Mouse (Mus musculus) intestine, embryonic 14.5 days (tissue): Measurements from ENCODE around the gene 6030458C11Rik. TPM values are rescaled to one million over a fixed set of nuclear protein-coding genes. Genes with fewer than 3 reads are reported as not detected.
A peak's percentile ranks its signal among the peaks of the same experiment; 100 is the strongest.
"Not testable (repeated sequence)": the region's sequence is repeated elsewhere in the genome, so short reads cannot be mapped to it uniquely, and the experiment has no call there.

Experiments used
- ATAC-seq: fragments of 200-750 bp; cut with Nextera tagmentation; replicated peaks from 2 replicates; pipeline ENCODE4 v1.8.0; 2017; ENCODE audit warnings: low read depth, moderate number of reproducible peaks, moderate TSS enrichment, moderate library complexity; ENCODE audit not compliant: low FRiP score, low TSS enrichment
- DNase-seq: peaks from one replicate; pipeline ENCODE4 v3.0.0-alpha.2; 2018; ENCODE audit warnings: low spot score
- H3K27ac ChIP-seq: fragments of 300-500 bp; sonication (generic); 2 replicates; pipeline ENCODE4 v1.5.1; 2014; ENCODE audit warnings: low read depth, mild to moderate bottlenecking, control low read depth
- H3K27me3 ChIP-seq: fragments of 300-500 bp; sonication (generic); replicated peaks from 2 replicates; pipeline ENCODE4 v1.6.1; 2014; ENCODE audit warnings: low read length, control low read depth; ENCODE audit not compliant: control insufficient read depth, insufficient read depth
- H3K36me3 ChIP-seq: fragments of 300-500 bp; sonication (generic); 2 replicates; pipeline ENCODE4 v1.6.1; 2014; ENCODE audit warnings: low read length, control low read depth; ENCODE audit not compliant: control insufficient read depth, insufficient read depth
- H3K4me1 ChIP-seq: fragments of 300-500 bp; sonication (generic); replicated peaks from 2 replicates; pipeline ENCODE4 v1.6.1; 2014; ENCODE audit warnings: low read length, control low read depth, mixed read lengths; ENCODE audit not compliant: control insufficient read depth, insufficient read depth
- H3K4me2 ChIP-seq: fragments of 300-500 bp; sonication (generic); 2 replicates; pipeline ENCODE4 v1.6.1; 2014; ENCODE audit warnings: low read length
- H3K4me3 ChIP-seq: fragments of 300-500 bp; sonication (generic); 2 replicates; pipeline ENCODE4 v1.5.1; 2014; ENCODE audit warnings: low read depth, low read length, control low read depth, mixed read lengths
- H3K9ac ChIP-seq: fragments of 300-500 bp; sonication (generic); 2 replicates; pipeline ENCODE4 v1.6.1; 2014; ENCODE audit warnings: mild to moderate bottlenecking, low read length
- H3K9me3 ChIP-seq: fragments of 300-500 bp; sonication (generic); 2 replicates; pipeline ENCODE4 v1.6.1; 2016; ENCODE audit warnings: low read length, control low read depth; ENCODE audit not compliant: control insufficient read depth
- WGBS: fragments of 180-500 bp; shearing (Covaris S2); extraction: QIAGEN DNeasy Blood & Tissue Kit; methylation state at CpG from one replicate; pipeline ENCODE4 v1.1.7; 2014; 5-methylcytosine and 5-hydroxymethylcytosine counted together
- polyA plus RNA-seq: library from polyadenylated mRNA; unstranded; fragments of >200 nt; fragmentation: Nextera tagmentation; extraction: Ambion mirVana; gene quantifications from 2 replicates; pipeline ENCODE4 v1.2.1, GENCODE M21; 2014

Gene 6030458C11Rik
- polyA plus RNA-seq, 1 experiment from 2014 or later, result 30.7 TPM

GRCm38 (mm10) chr15:12805071-12805470 lies 19.4 kb downstream of the 6030458C11Rik start:
- H3K36me3 ChIP-seq, result peaks cover 36% of the 10 kb centered on the region
- no peaks in the 10 kb centered on the region for H3K27me3 ChIP-seq
- no peaks in the 10 kb centered on the region for H3K9me3 ChIP-seq
- H3K4me2 ChIP-seq, result no peak overlapping the region
- H3K9ac ChIP-seq, result no peak overlapping the region
- WGBS, result 83% methylated on average over 4 of the region's 4 CpGs
- H3K4me1 ChIP-seq, result no peaks in the 10 kb centered on the region
- H3K27ac ChIP-seq, result no peak overlapping the region
- no peak overlapping the region for H3K4me3 ChIP-seq
- no peak for DNase-seq
- ATAC-seq, result no peak

- not testable (repeated sequence) for H3K27me3 ChIP-seq, H3K9me3 ChIP-seq, H3K4me3 ChIP-seq, H3K27ac ChIP-seq, H3K36me3 ChIP-seq, H3K4me1 ChIP-seq, H3K4me2 ChIP-seq, ATAC-seq, H3K9ac ChIP-seq, DNase-seq
- WGBS, result 68% methylated on average over 2 of the region's 2 CpGs
Observed at GRCm38 (mm10) chr15:12801142-12801506, 23.3 kb downstream of the 6030458C11Rik start.

- ATAC-seq (no peak), DNase-seq (no peak)
- H3K27me3 ChIP-seq, result no peaks in the 10 kb centered on the region
- H3K4me1 ChIP-seq, result no peaks in the 10 kb centered on the region
- H3K36me3 ChIP-seq, result no peaks in the 10 kb centered on the region
- no peak overlapping the region for H3K4me3 ChIP-seq
- H3K9ac ChIP-seq, result no peak overlapping the region
- WGBS, result 43% methylated on average over 15 of the region's 15 CpGs
- H3K27ac ChIP-seq, result no peak overlapping the region
- no peak overlapping the region; the same call in 1 of the 2 replicates for H3K4me2 ChIP-seq
- no peaks in the 10 kb centered on the region for H3K9me3 ChIP-seq
Observed at GRCm38 (mm10) chr15:12800405-12801141, 23.9 kb downstream of the 6030458C11Rik start.

- Histone ChIP-seq H3K9me3 (no peaks in the 10 kb centered on the region), H3K27ac (no peak overlapping the region), H3K9ac (no peak overlapping the region), H3K36me3 (no peaks in the 10 kb centered on the region), H3K4me2 (no peak overlapping the region), H3K4me3 (no peak overlapping the region), H3K4me1 (no peaks in the 10 kb centered on the region), H3K27me3 (no peaks in the 10 kb centered on the region)
- no peak for DNase-seq
- ATAC-seq, result no peak
- 75% methylated on average over 6 of the region's 6 CpGs for WGBS
Observed at GRCm38 (mm10) chr15:12798043-12798442, 26.4 kb downstream of the 6030458C11Rik start.

GRCm38 (mm10) chr15:12795909-12796470 lies 28.5 kb downstream of the 6030458C11Rik start:
- DNase-seq (no peak), ATAC-seq (no peak)
- no peaks in the 10 kb centered on the region for H3K4me1 ChIP-seq
- no peaks in the 10 kb centered on the region for H3K36me3 ChIP-seq
- no peaks in the 10 kb centered on the region for H3K9me3 ChIP-seq
- WGBS, result 46% methylated on average over 13 of the region's 13 CpGs
- no peak overlapping the region for H3K4me2 ChIP-seq
- no peaks in the 10 kb centered on the region for H3K27me3 ChIP-seq
- no peak overlapping the region for H3K4me3 ChIP-seq
- H3K27ac ChIP-seq, result no peak overlapping the region
- no peak overlapping the region for H3K9ac ChIP-seq

GRCm38 (mm10) chr15:12795457-12795894 lies 29.0 kb downstream of the 6030458C11Rik start:
- H3K27me3 ChIP-seq, result no peaks in the 10 kb centered on the region
- no peak for ATAC-seq
- no peak overlapping the region for H3K9ac ChIP-seq
- no peaks in the 10 kb centered on the region for H3K4me1 ChIP-seq
- H3K36me3 ChIP-seq, result no peaks in the 10 kb centered on the region
- no peak overlapping the region for H3K4me3 ChIP-seq
- 2% methylated on average over 2 of the region's 2 CpGs for WGBS
- no peak overlapping the region for H3K4me2 ChIP-seq
- H3K27ac ChIP-seq, result no peak overlapping the region
- DNase-seq, result peak; percentile 60
- H3K9me3 ChIP-seq, result no peaks in the 10 kb centered on the region

- DNase-seq, result no peak
- peaks cover 5% of the 10 kb centered on the region for H3K4me1 ChIP-seq
- no peak for ATAC-seq
- no peaks in the 10 kb centered on the region for H3K36me3 ChIP-seq
- H3K4me2 ChIP-seq, result no peak overlapping the region
- no peaks in the 10 kb centered on the region for H3K9me3 ChIP-seq
- WGBS, result 74% methylated on average over 6 of the region's 6 CpGs
- H3K27ac ChIP-seq, result no peak overlapping the region
- H3K27me3 ChIP-seq, result no peaks in the 10 kb centered on the region
- H3K4me3 ChIP-seq, result no peak overlapping the region
- H3K9ac ChIP-seq, result no peak overlapping the region
Observed at GRCm38 (mm10) chr15:12794311-12794710, 30.1 kb downstream of the 6030458C11Rik start.

GRCm38 (mm10) chr15:12789406-12789867 lies 35.0 kb downstream of the 6030458C11Rik start:
- H3K4me1 ChIP-seq, result peaks cover 7% of the 10 kb centered on the region
- ATAC-seq, result peak; percentile 75
- 10% methylated on average over 10 of the region's 10 CpGs for WGBS
- no peak overlapping the region for H3K4me3 ChIP-seq
- H3K4me2 ChIP-seq, result peak overlapping the region; percentile 24; the same call in 1 of the 2 replicates
- H3K27me3 ChIP-seq, result no peaks in the 10 kb centered on the region
- H3K9ac ChIP-seq, result no peak overlapping the region
- H3K9me3 ChIP-seq, result no peaks in the 10 kb centered on the region
- H3K36me3 ChIP-seq, result no peaks in the 10 kb centered on the region
- DNase-seq, result no peak
- H3K27ac ChIP-seq, result peak overlapping the region; percentile 43; the same call in 1 of the 2 replicates

GRCm38 (mm10) chr15:12788536-12788935 lies 35.9 kb downstream of the 6030458C11Rik start:
- WGBS, result 84% methylated on average over 5 of the region's 5 CpGs
- no peak for ATAC-seq

More at GRCm38 (mm10) chr15:12788536-12788935, 35.9 kb downstream of the 6030458C11Rik start:
- peaks cover 7% of the 10 kb centered on the region for H3K4me1 ChIP-seq
- no peak overlapping the region for H3K9ac ChIP-seq
- H3K9me3 ChIP-seq, result no peaks in the 10 kb centered on the region
- H3K4me3 ChIP-seq, result no peak overlapping the region
- H3K27me3 ChIP-seq, result no peaks in the 10 kb centered on the region
- H3K36me3 ChIP-seq, result no peaks in the 10 kb centered on the region
- no peak for DNase-seq
- no peak overlapping the region for H3K27ac ChIP-seq
- H3K4me2 ChIP-seq, result no peak overlapping the region
